Mouse (Mus musculus) heart, postnatal 0 days (tissue): ENCODE measurements at regions not wholly inside any gene's neighbourhood (a gene's known extent, or its start where the extent isn't known, plus 50 kb on each side); places are given as distances from the start of the nearest gene placed in this dataset.

Experiments used
- CTCF ChIP-seq: IDR thresholded peaks from 2 replicates; pipeline ENCODE4 v1.5.1; 2016; ENCODE audit warnings: antibody characterized with exemption, control low read depth, low read depth
- EP300 ChIP-seq: IDR thresholded peaks from 2 replicates; pipeline ENCODE4 v1.6.1; 2016; ENCODE audit warnings: antibody characterized with exemption, low read depth

- TF ChIP-seq CTCF (no peak), EP300 (no peak)
Observed at GRCm38 (mm10) chrX:159066212-159066611, 143.9 kb upstream of the Rps6ka3 start.
